Mouse (Mus musculus) liver, adult (tissue): Measurements from ENCODE around the gene Rnf20.

Source experiments
- GATA4 ChIP-seq: IDR thresholded peaks from 2 replicates; pipeline ENCODE4 v1.6.1; 2014; ENCODE audit warnings: mild to moderate bottlenecking, low read length; ENCODE audit not compliant: insufficient replicate concordance

The Rnf20 gene

GRCm38 (mm10) chr4:49631319-49632138, at the start of gene Rnf20:
TSS of gene Rnf20 (plus strand) at chr4:49632006.
- TF ChIP-seq GATA4, result no peak

GRCm38 (mm10) chr4:49583965-49584831, 47.6 kb upstream of the Rnf20 start:
- TF ChIP-seq GATA4, result no peak

- TF ChIP-seq GATA4, result no peak
These were observed 46.2 kb upstream of the Rnf20 start for GRCm38 (mm10) chr4:49585524-49586101.

GRCm38 (mm10) chr4:49586811-49587210, 45.0 kb upstream of the Rnf20 start:
- no peak for TF ChIP-seq GATA4

GRCm38 (mm10) chr4:49590152-49590551, 41.7 kb upstream of the Rnf20 start:
- TF ChIP-seq GATA4, result no peak

GRCm38 (mm10) chr4:49596846-49597182, 35.0 kb upstream of the Rnf20 start:
- TF ChIP-seq GATA4, result no peak

- no peak for TF ChIP-seq GATA4
These were observed 34.4 kb upstream of the Rnf20 start, which contains the start of gene Tmem246 for GRCm38 (mm10) chr4:49597183-49598100. TSS of gene Tmem246 (minus strand) at chr4:49597876.

GRCm38 (mm10) chr4:49603161-49603560, 28.6 kb upstream of the Rnf20 start:
- TF ChIP-seq GATA4, result no peak

- TF ChIP-seq GATA4, result no peak
These were observed 27.7 kb upstream of the Rnf20 start for GRCm38 (mm10) chr4:49604016-49604546.

- no peak for TF ChIP-seq GATA4
These were observed 27.2 kb upstream of the Rnf20 start for GRCm38 (mm10) chr4:49604616-49605015.

GRCm38 (mm10) chr4:49605459-49605858, 26.3 kb upstream of the Rnf20 start:
- no peak for TF ChIP-seq GATA4

- TF ChIP-seq GATA4, result no peak
These were observed 14.9 kb upstream of the Rnf20 start for GRCm38 (mm10) chr4:49616924-49617323.

- TF ChIP-seq GATA4, result no peak
These were observed 9.5 kb upstream of the Rnf20 start for GRCm38 (mm10) chr4:49622272-49622671.

GRCm38 (mm10) chr4:49623916-49624315, 7.9 kb upstream of the Rnf20 start:
- no peak for TF ChIP-seq GATA4
